Mouse (Mus musculus) ES-E14 (cell line): ENCODE data around the gene Ripply3. TPM values are rescaled to one million over a fixed set of nuclear protein-coding genes. Genes with fewer than 3 reads are reported as not detected.

Experiments used
- DNase-seq: peaks from one replicate; pipeline ENCODE4 v3.0.0-alpha.2; 2013; ENCODE audit warnings: low read depth, low spot score
- H3K27ac ChIP-seq: 2 replicates; pipeline ENCODE4 v1.5.1; 2012; ENCODE audit warnings: low read depth, mild to moderate bottlenecking, low read length, moderate library complexity, mixed read lengths; ENCODE audit not compliant: poor library complexity, insufficient read depth, severe bottlenecking
- H3K36me3 ChIP-seq: 2 replicates; pipeline ENCODE4 v1.6.1; 2012; ENCODE audit warnings: mild to moderate bottlenecking, low read length, moderate library complexity, mixed read lengths; ENCODE audit not compliant: control insufficient read depth, poor library complexity, insufficient read depth, severe bottlenecking
- H3K4me1 ChIP-seq, 2 experiments: fragments of 150-350 bp in 1 of 2; sonication (generic) in 1 of 2; 2 replicates each; pipeline ENCODE4 v1.6.1; 2012; ENCODE audit warnings: low read length in 2 of 2, mild to moderate bottlenecking in 1 of 2, mixed read lengths in 1 of 2; ENCODE audit not compliant: control insufficient read depth in 2 of 2, insufficient read depth in 2 of 2, poor library complexity in 1 of 2
- H3K4me3 ChIP-seq, 2 experiments: fragments of 150-350 bp in 1 of 2; sonication (generic) in 1 of 2; 2 replicates each; pipeline ENCODE4 v1.5.1; 2012; ENCODE audit warnings: low read length in 2 of 2, low read depth in 1 of 2, mild to moderate bottlenecking in 1 of 2, mixed read lengths in 1 of 2; ENCODE audit not compliant: insufficient read depth in 1 of 2, poor library complexity in 1 of 2, severe bottlenecking in 1 of 2
- H3K9ac ChIP-seq: 2 replicates; pipeline ENCODE4 v1.6.1; 2012; ENCODE audit warnings: low read depth, mild to moderate bottlenecking, low read length, mixed read lengths; ENCODE audit not compliant: poor library complexity, insufficient read depth, severe bottlenecking
- H3K9me3 ChIP-seq: fragments of 150-350 bp; sonication (generic); 2 replicates; pipeline ENCODE4 v1.6.1; 2012; ENCODE audit warnings: low read depth, mild to moderate bottlenecking, low read length; ENCODE audit not compliant: control insufficient read depth, insufficient read depth
- CHD2 ChIP-seq: IDR thresholded peaks from 2 replicates; pipeline ENCODE4 v1.6.1; 2014; ENCODE audit warnings: mild to moderate bottlenecking, low read depth, low read length, inconsistent platforms
- HCFC1 ChIP-seq: IDR thresholded peaks from 2 replicates; pipeline ENCODE4 v1.6.1; 2012; ENCODE audit warnings: low read length, inconsistent platforms, borderline replicate concordance; ENCODE audit not compliant: insufficient read depth
- MAFK ChIP-seq: IDR thresholded peaks from 2 replicates; pipeline ENCODE4 v1.6.1; 2014; ENCODE audit warnings: mild to moderate bottlenecking, low read depth, low read length, inconsistent platforms; ENCODE audit not compliant: insufficient read depth
- ZC3H11A ChIP-seq: IDR thresholded peaks from 2 replicates; pipeline ENCODE4 v1.6.1; 2012; ENCODE audit warnings: low read depth, mild to moderate bottlenecking, inconsistent platforms, low read length, borderline replicate concordance
- ZNF384 ChIP-seq: IDR thresholded peaks from 2 replicates; pipeline ENCODE4 v1.6.1; 2012; ENCODE audit warnings: low read depth, low read length, inconsistent platforms
- in situ Hi-C, 2 experiments: fragments of 600-800 bp; cut with MboI; formaldehyde crosslinking; loops; one replicate each; pipeline ENCODE4 v1.15.1; 2025; ENCODE audit warnings: low sequenced_read_pairs in 2 of 2, inconsistent platforms in 1 of 2; ENCODE audit not compliant: unreplicated experiment in 2 of 2
- total RNA-seq: library from RNA; depleted of rRNA; stranded (reverse); fragments of 300-350 nt; gene quantifications from 2 replicates; pipeline ENCODE4 v1.2.3, GENCODE M21; 2012; rRNA removed

The Ripply3 gene
- total RNA-seq, 1 experiment, result 0.22 TPM

DNA sequence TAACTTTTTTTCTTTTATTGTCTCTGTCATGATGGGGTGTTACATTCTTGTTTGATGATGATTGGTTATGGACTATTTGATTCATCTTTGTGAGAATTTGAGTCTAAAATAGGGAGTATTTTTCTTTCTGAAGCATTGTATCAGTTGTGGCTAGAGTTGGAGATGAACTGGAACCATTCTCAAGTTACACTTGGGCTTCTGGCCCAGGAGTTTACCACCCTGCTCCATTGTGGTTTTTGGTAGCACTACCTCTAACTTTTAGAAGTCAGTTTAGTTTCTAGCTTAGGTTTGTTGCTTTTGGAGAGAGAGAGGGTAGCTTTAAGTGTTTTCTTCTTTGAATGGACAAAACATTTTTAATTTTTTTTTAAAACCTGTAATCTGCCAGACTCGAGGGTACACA is 51.2 kb downstream of the Ripply3 start:
- H3K4me1 ChIP-seq, result peaks cover 0 to 2% of the 10 kb centered on the region in 2 experiments; a peak in 1 of 4 replicates
- H3K9me3 ChIP-seq, result no peaks in the 10 kb centered on the region
- no peak overlapping the region for H3K27ac ChIP-seq
- no peak overlapping the region for H3K9ac ChIP-seq
- DNase-seq, result no peak
- no peak overlapping the region for H3K4me3 ChIP-seq
- TF ChIP-seq ZC3H11A, result no peak
- in situ Hi-C loops, result no loop called here
- H3K36me3 ChIP-seq, result no peaks in the 10 kb centered on the region

DNA sequence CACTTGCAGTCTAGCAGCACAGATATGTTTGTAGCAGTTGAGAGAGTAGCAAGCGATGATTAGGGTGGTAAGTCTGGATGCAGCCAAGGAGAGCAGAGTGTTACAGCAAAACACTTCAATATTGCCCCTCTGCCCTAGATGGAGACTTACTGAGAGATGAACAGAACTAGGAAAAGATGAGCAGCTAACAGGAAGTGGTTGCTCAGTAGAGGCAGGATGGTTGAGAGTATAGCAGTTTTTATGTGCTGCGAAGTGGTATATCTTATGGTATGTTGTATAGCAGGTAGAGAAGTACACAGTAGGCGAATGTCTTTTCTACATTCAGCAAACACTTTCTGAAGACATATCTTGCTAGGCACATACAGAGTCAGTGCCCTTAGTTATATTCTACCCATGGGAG is 55.1 kb downstream of the Ripply3 start:
- H3K4me3 ChIP-seq, result no peak overlapping the region
- no peaks in the 10 kb centered on the region for H3K36me3 ChIP-seq
- H3K27ac ChIP-seq, result no peak overlapping the region
- DNase-seq, result no peak
- H3K4me1 ChIP-seq, result peaks cover 0 to 2% of the 10 kb centered on the region in 2 experiments; a peak in 1 of 4 replicates
- TF ChIP-seq MAFK (no peak), ZC3H11A (no peak), ZNF384 (no peak), HCFC1 (no peak), CHD2 (no peak)
- in situ Hi-C loops, result no loop called here
- no peaks in the 10 kb centered on the region for H3K9me3 ChIP-seq
- no peak overlapping the region for H3K9ac ChIP-seq

Other genes starting within 250 kb of the Ripply3 start
- 0.13 TPM in 1 of 2 replicates, not detected in the other for gene Sim2, start 243.5 kb upstream of the Ripply3 start, total RNA-seq
- 5.2 and 10.1 TPM in 2 replicates for gene Hlcs, start 14.8 kb upstream of the Ripply3 start, total RNA-seq
- 64.2 and 78.4 TPM in 2 replicates for gene Ttc3, start 42.2 kb downstream of the Ripply3 start, total RNA-seq
- gene Pigp, start 43.4 kb downstream of the Ripply3 start, total RNA-seq, result 17.8 and 30.5 TPM in 2 replicates
- gene Vps26c, start 198.4 kb downstream of the Ripply3 start, total RNA-seq, result 25.3 and 28.7 TPM in 2 replicates
- 33.2 and 36.3 TPM in 2 replicates for gene Dyrk1a, start 241.6 kb downstream of the Ripply3 start, total RNA-seq